Mouse (Mus musculus) cerebellum, postnatal 10 days (tissue): ENCODE measurements at regions not wholly inside any gene's neighbourhood (a gene's known extent, or its start where the extent isn't known, plus 50 kb on each side); places are given as distances from the start of the nearest gene placed in this dataset.

ENCODE experiments used
- DNase-seq, 2 experiments: peaks; one replicate each; pipeline ENCODE4 v3.0.0; 2021; ENCODE audit warnings: mixed read lengths in 2 of 2

- no peak for DNase-seq
Measured at GRCm38 (mm10) chr14:74384481-74384880, 256.2 kb upstream of the Htr2a start.

- DNase-seq, result no peak
Measured at GRCm38 (mm10) chr14:74392419-74392818, 248.2 kb upstream of the Htr2a start.

GRCm38 (mm10) chr14:74397202-74397601 lies 243.4 kb upstream of the Htr2a start:
- DNase-seq, result no peak

- DNase-seq, result no peak
Measured at GRCm38 (mm10) chr14:74409441-74409840, 231.2 kb upstream of the Htr2a start.

- DNase-seq, result peak; percentile 4 to 5
Measured at GRCm38 (mm10) chr14:74428226-74428625, 212.4 kb upstream of the Htr2a start.

- DNase-seq, result no peak
Measured at GRCm38 (mm10) chr14:74464027-74464682, 176.5 kb upstream of the Htr2a start.

GRCm38 (mm10) chr14:74495504-74495903 lies 145.1 kb upstream of the Htr2a start:
- DNase-seq, result no peak

GRCm38 (mm10) chr14:74511521-74511920 lies 129.1 kb upstream of the Htr2a start:
- no peak for DNase-seq

- no peak for DNase-seq
Measured at GRCm38 (mm10) chr14:74516451-74516850, 124.2 kb upstream of the Htr2a start.

GRCm38 (mm10) chr14:74519531-74519930 lies 121.1 kb upstream of the Htr2a start:
- DNase-seq, result no peak

GRCm38 (mm10) chr14:74521669-74522068 lies 119.0 kb upstream of the Htr2a start:
- DNase-seq, result no peak

- peak; percentile 51 to 59 for DNase-seq
Measured at GRCm38 (mm10) chr14:74527246-74527645, 113.4 kb upstream of the Htr2a start.

GRCm38 (mm10) chr14:74529368-74529951 lies 111.2 kb upstream of the Htr2a start:
- peak; percentile 41 to 55 for DNase-seq

GRCm38 (mm10) chr14:74538187-74538586 lies 102.5 kb upstream of the Htr2a start:
- DNase-seq, result no peak

- no peak for DNase-seq
Measured at GRCm38 (mm10) chr14:74544028-74544427, 96.6 kb upstream of the Htr2a start.

- no peak for DNase-seq
Measured at GRCm38 (mm10) chr14:74551091-74551490, 89.5 kb upstream of the Htr2a start.

GRCm38 (mm10) chr14:74553636-74554035 lies 87.0 kb upstream of the Htr2a start:
- DNase-seq, result no peak

GRCm38 (mm10) chr14:74558359-74558758 lies 82.3 kb upstream of the Htr2a start:
- no peak for DNase-seq
